In genomic region chr4:151158250-151158649, GRCm38 (mm10) we compare ENCODE assay signal across 15 mouse cellular contexts.
DNase-seq lines count a peak whose midpoint lies in the region; ATAC-seq and TF ChIP-seq lines count a peak whose summit lies in the region.
"Had no signal": no experiment of that assay in that cellular context is flagged by ENCODE, and none has a peak within 500 bp of the region (broad histone marks: within the 10 kb centered on the region; RNA-seq: fewer than 3 reads in every experiment).

No protein-coding gene starts in this region.

- H3K9ac ChIP-seq in lung, postnatal 0 days (replicated peaks; ENCODE audit: low read depth), result no peak overlapping the region
- no peak overlapping the region for H3K9ac ChIP-seq in stomach, postnatal 0 days (ENCODE audit: low read length)
- H3K9ac ChIP-seq: embryonic facial prominence, embryonic 12.5 days; hindbrain, embryonic 13.5 days; limb, embryonic 12.5 days had no signal

- ATAC-seq in lung, postnatal 0 days, result no peak
- no peak for ATAC-seq in stomach, postnatal 0 days (ENCODE audit: low FRiP score, low TSS enrichment)
- ATAC-seq: Patski had no signal

- no peaks in the 10 kb centered on the region for H3K9me3 ChIP-seq in lung, postnatal 0 days (ENCODE audit: low read length)
- H3K9me3 ChIP-seq in stomach, postnatal 0 days (ENCODE audit: control insufficient read depth, low read length), result no peaks in the 10 kb centered on the region
- H3K9me3 ChIP-seq: embryonic facial prominence, embryonic 12.5 days; hindbrain, embryonic 13.5 days; limb, embryonic 12.5 days; midbrain, embryonic 10.5 days had no signal

- TF ChIP-seq CTCF in kidney, adult 2 months (conservative IDR thresholded peaks at IDR 0.05; ENCODE audit: insufficient read depth, insufficient read length, low read depth, low read length), result 0 out of 2 replicates have a peak, but pooled peaks have one; percentile 16
- TF ChIP-seq CTCF in lung, postnatal 0 days (IDR thresholded peaks at IDR 0.05), result peak; percentile 43
- TF ChIP-seq CTCF in bone marrow, adult 2 months (IDR thresholded peaks at IDR 0.05; ENCODE audit: control insufficient read depth, insufficient read depth, low read length), result peak; percentile 16; the same call in 1 of the 2 replicates
- peak; percentile 44 for TF ChIP-seq CTCF in stomach, postnatal 0 days (IDR thresholded peaks at IDR 0.05; ENCODE audit: low read depth)

- 65% methylated on average over 3 of the region's 3 CpGs for WGBS in kidney, adult 2 months
- 53% methylated on average over 3 of the region's 3 CpGs for WGBS in lung, postnatal 0 days
- 51% methylated on average over 3 of the region's 3 CpGs for WGBS in bone marrow, adult 2 months
- WGBS in stomach, postnatal 0 days, result 60% methylated on average over 3 of the region's 3 CpGs

- no peak for TF ChIP-seq POLR2A in kidney, adult 2 months (IDR thresholded peaks at IDR 0.05; ENCODE audit: low read depth, low read length)
- no peak for TF ChIP-seq POLR2A in bone marrow, adult 2 months (IDR thresholded peaks at IDR 0.05; ENCODE audit: borderline replicate concordance, control insufficient read depth, low read depth, low read length)

- no peaks in the 10 kb centered on the region for H3K36me3 ChIP-seq in kidney, adult 2 months (ENCODE audit: control insufficient read depth, insufficient read depth, low read length)
- H3K36me3 ChIP-seq in lung, postnatal 0 days (ENCODE audit: insufficient read depth, low read length), result no peaks in the 10 kb centered on the region
- no peaks in the 10 kb centered on the region for H3K36me3 ChIP-seq in stomach, postnatal 0 days (ENCODE audit: control insufficient read depth, insufficient read depth, low read length)
- H3K36me3 ChIP-seq: embryonic facial prominence, embryonic 12.5 days; hindbrain, embryonic 13.5 days; limb, embryonic 12.5 days; midbrain, embryonic 10.5 days had no signal

- H3K27ac ChIP-seq in kidney, adult 2 months (ENCODE audit: insufficient read depth, low read depth, low read length), result no peak overlapping the region
- no peak overlapping the region for H3K27ac ChIP-seq in lung, postnatal 0 days (ENCODE audit: low read length)
- H3K27ac ChIP-seq in bone marrow, adult 2 months (ENCODE audit: control insufficient read depth, insufficient read depth, low read depth, low read length, poor library complexity), result no peak overlapping the region
- H3K27ac ChIP-seq in stomach, postnatal 0 days (replicated peaks), result no peak overlapping the region
- H3K27ac ChIP-seq: embryonic facial prominence, embryonic 12.5 days; hindbrain, embryonic 13.5 days; limb, embryonic 12.5 days; midbrain, embryonic 10.5 days had no signal

- H3K4me1 ChIP-seq in kidney, adult 2 months (ENCODE audit: control insufficient read depth, insufficient read depth, low read length), result no peaks in the 10 kb centered on the region
- H3K4me1 ChIP-seq in lung, postnatal 0 days (ENCODE audit: insufficient read depth, low read depth, low read length), result no peaks in the 10 kb centered on the region
- no peaks in the 10 kb centered on the region for H3K4me1 ChIP-seq in bone marrow, adult 2 months (ENCODE audit: control insufficient read depth, insufficient read depth, low read length)
- H3K4me1 ChIP-seq in stomach, postnatal 0 days (replicated peaks; ENCODE audit: control insufficient read depth, insufficient read depth), result no peaks in the 10 kb centered on the region
- H3K4me1 ChIP-seq: embryonic facial prominence, embryonic 12.5 days; limb, embryonic 12.5 days had no signal

- DNase-seq in kidney, adult 2 months, result no peak
- DNase-seq in kidney, adult 11 months, result no peak
- DNase-seq in lung, postnatal 0 days (ENCODE audit: low spot score), result no peak
- DNase-seq in lung, postnatal 36 days, result no peak
- no peak for DNase-seq in stomach, postnatal 0 days (ENCODE audit: low spot score)
- DNase-seq in embryo, embryonic 11 days, result no peak
- DNase-seq: cerebellum, adult 11 months; kidney, adult 9 months had no signal

- H3K4me3 ChIP-seq in kidney, adult 2 months (ENCODE audit: insufficient read depth, low read depth, low read length), result no peak overlapping the region
- H3K4me3 ChIP-seq in lung, postnatal 0 days (ENCODE audit: low read depth, low read length), result no peak overlapping the region
- no peak overlapping the region for H3K4me3 ChIP-seq in bone marrow, adult 2 months (replicated peaks; ENCODE audit: control insufficient read depth, low read depth, low read length)
- no peak overlapping the region for H3K4me3 ChIP-seq in stomach, postnatal 0 days (ENCODE audit: low read depth, low read length)
- H3K4me3 ChIP-seq: embryonic facial prominence, embryonic 12.5 days; hindbrain, embryonic 13.5 days; limb, embryonic 12.5 days; midbrain, embryonic 10.5 days; myocyte had no signal

- no peak overlapping the region for H3K4me2 ChIP-seq in lung, postnatal 0 days (replicated peaks; ENCODE audit: low read depth, low read length)
- no peak overlapping the region for H3K4me2 ChIP-seq in stomach, postnatal 0 days (replicated peaks; ENCODE audit: low read depth)
- H3K4me2 ChIP-seq: embryonic facial prominence, embryonic 12.5 days; hindbrain, embryonic 13.5 days; limb, embryonic 12.5 days had no signal

- H3K27me3 ChIP-seq in kidney, adult 2 months (replicated peaks; ENCODE audit: control insufficient read depth, insufficient read depth, low read length), result no peaks in the 10 kb centered on the region
- H3K27me3 ChIP-seq in lung, postnatal 0 days (replicated peaks; ENCODE audit: insufficient read depth, low read length), result no peaks in the 10 kb centered on the region
- no peaks in the 10 kb centered on the region for H3K27me3 ChIP-seq in stomach, postnatal 0 days (ENCODE audit: control insufficient read depth, insufficient read depth, low read length)
- H3K27me3 ChIP-seq: embryonic facial prominence, embryonic 12.5 days had no signal

- no peak for TF ChIP-seq EP300 in lung, postnatal 0 days (IDR thresholded peaks at IDR 0.05)
- TF ChIP-seq EP300 in stomach, postnatal 0 days (optimal IDR thresholded peaks at IDR 0.05), result no peak
